Mouse (Mus musculus) lung, embryonic 16.5 days (tissue): ENCODE data around the gene Vangl1. TPM values are rescaled to one million over a fixed set of nuclear protein-coding genes. Genes with fewer than 3 reads are reported as not detected.
"Not testable (repeated sequence)": the region's sequence is repeated elsewhere in the genome, so short reads cannot be mapped to it uniquely, and the experiment has no call there.

Source experiments
- ATAC-seq: fragments of 200-750 bp; cut with Nextera tagmentation; 2 replicates; pipeline ENCODE4 v1.8.0; 2017; ENCODE audit warnings: low read depth, mild to moderate bottlenecking, moderate library complexity
- H3K27ac ChIP-seq: fragments of 300-500 bp; sonication (generic); 2 replicates; pipeline ENCODE4 v1.5.1; 2014; ENCODE audit warnings: mild to moderate bottlenecking, control low read depth, low read length
- H3K27me3 ChIP-seq: fragments of 300-500 bp; sonication (generic); 2 replicates; pipeline ENCODE4 v1.6.1; 2014; ENCODE audit warnings: low read depth, low read length, mixed read lengths; ENCODE audit not compliant: control insufficient read depth, insufficient read depth
- H3K36me3 ChIP-seq: fragments of 300-500 bp; sonication (generic); 2 replicates; pipeline ENCODE4 v1.6.1; 2014; ENCODE audit warnings: low read length; ENCODE audit not compliant: control insufficient read depth, insufficient read depth
- H3K4me1 ChIP-seq: fragments of 300-500 bp; sonication (generic); replicated peaks from 2 replicates; pipeline ENCODE4 v1.6.1; 2014; ENCODE audit warnings: low read length, mixed read lengths; ENCODE audit not compliant: control insufficient read depth, insufficient read depth
- H3K4me2 ChIP-seq: fragments of 300-500 bp; sonication (generic); 2 replicates; pipeline ENCODE4 v1.6.1; 2014; ENCODE audit warnings: low read depth, low read length, control low read depth
- H3K4me3 ChIP-seq: fragments of 300-500 bp; sonication (generic); 2 replicates; pipeline ENCODE4 v1.5.1; 2014; ENCODE audit warnings: mild to moderate bottlenecking, low read length, control low read depth
- H3K9ac ChIP-seq: fragments of 300-500 bp; sonication (generic); 2 replicates; pipeline ENCODE4 v1.6.1; 2014; ENCODE audit warnings: low read length, control low read depth
- H3K9me3 ChIP-seq: fragments of 300-500 bp; sonication (generic); 2 replicates; pipeline ENCODE4 v1.6.1; 2016; ENCODE audit warnings: low read length; ENCODE audit not compliant: control insufficient read depth
- WGBS: fragments of 180-500 bp; shearing (Covaris S2); extraction: QIAGEN DNeasy Blood & Tissue Kit; methylation state at CpG from one replicate; pipeline ENCODE4 v1.1.7; 2014; 5-methylcytosine and 5-hydroxymethylcytosine counted together
- polyA plus RNA-seq: library from polyadenylated mRNA; unstranded; fragments of >200 nt; fragmentation: Nextera tagmentation; extraction: Ambion mirVana; gene quantifications from 2 replicates; pipeline ENCODE4 v1.2.1, GENCODE M21; 2015

Gene Vangl1
- polyA plus RNA-seq, 1 experiment from 2014 or later = 28.4 TPM

DNA sequence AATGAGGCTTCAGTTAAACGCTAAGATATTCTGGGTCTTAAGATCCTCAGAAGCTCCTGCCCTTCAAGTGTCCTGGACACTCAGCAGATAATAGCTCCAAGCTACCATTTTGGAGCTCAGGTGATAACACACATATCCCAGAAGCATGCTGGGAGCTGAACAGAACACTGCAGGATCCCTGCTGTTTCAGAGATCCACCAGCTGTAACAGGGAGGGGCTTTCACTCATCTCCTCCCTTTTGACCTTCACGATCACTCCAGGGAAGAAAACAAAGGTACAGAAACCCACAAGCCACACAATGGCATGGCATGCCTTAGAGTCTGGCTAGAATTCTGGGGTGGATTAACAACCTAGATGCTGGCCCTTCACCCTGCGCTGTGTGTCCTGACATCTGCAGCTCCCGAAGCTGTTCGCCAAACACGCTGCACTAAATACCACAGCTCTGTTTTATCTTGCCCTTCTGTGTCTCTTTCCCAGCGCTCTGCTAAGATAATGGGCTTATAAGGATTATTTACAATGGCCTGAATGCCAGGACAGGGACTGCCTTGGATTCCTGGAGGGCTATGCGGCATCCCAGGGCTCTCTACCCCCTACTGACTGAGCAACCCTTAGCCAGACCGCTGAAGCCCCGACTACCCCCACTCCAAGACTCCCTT lies 36.8 kb downstream of the Vangl1 start:
- Histone ChIP-seq H3K27ac (no peak overlapping the region), H3K9me3 (no peaks in the 10 kb centered on the region), H3K4me1 (peaks cover 31% of the 10 kb centered on the region), H3K4me2 (no peak overlapping the region), H3K4me3 (no peak overlapping the region), H3K27me3 (no peaks in the 10 kb centered on the region), H3K9ac (no peak overlapping the region), H3K36me3 (peaks cover 16% of the 10 kb centered on the region)
- 37% methylated on average over 10 of the region's 10 CpGs for WGBS
- no peak for ATAC-seq

GRCm38 (mm10) chr3:102166794-102167193 lies 37.7 kb downstream of the Vangl1 start:
- Histone ChIP-seq H3K9me3 (no peaks in the 10 kb centered on the region), H3K4me3 (no peak overlapping the region), H3K4me1 (peaks cover 31% of the 10 kb centered on the region), H3K4me2 (no peak overlapping the region), H3K9ac (no peak overlapping the region), H3K27ac (no peak overlapping the region), H3K36me3 (peaks cover 19% of the 10 kb centered on the region), H3K27me3 (no peaks in the 10 kb centered on the region)
- WGBS = 86% methylated on average over 8 of the region's 8 CpGs
- no peak for ATAC-seq

GRCm38 (mm10) chr3:102166287-102166620 lies 38.2 kb downstream of the Vangl1 start:
- Histone ChIP-seq H3K9me3 (no peaks in the 10 kb centered on the region), H3K27me3 (no peaks in the 10 kb centered on the region), H3K4me3 (no peak overlapping the region), H3K4me1 (peaks cover 30% of the 10 kb centered on the region), H3K36me3 (peaks cover 22% of the 10 kb centered on the region), H3K27ac (no peak overlapping the region), H3K9ac (no peak overlapping the region), H3K4me2 (no peak overlapping the region)
- 65% methylated on average over 4 of the region's 4 CpGs for WGBS
- no peak for ATAC-seq

DNA sequence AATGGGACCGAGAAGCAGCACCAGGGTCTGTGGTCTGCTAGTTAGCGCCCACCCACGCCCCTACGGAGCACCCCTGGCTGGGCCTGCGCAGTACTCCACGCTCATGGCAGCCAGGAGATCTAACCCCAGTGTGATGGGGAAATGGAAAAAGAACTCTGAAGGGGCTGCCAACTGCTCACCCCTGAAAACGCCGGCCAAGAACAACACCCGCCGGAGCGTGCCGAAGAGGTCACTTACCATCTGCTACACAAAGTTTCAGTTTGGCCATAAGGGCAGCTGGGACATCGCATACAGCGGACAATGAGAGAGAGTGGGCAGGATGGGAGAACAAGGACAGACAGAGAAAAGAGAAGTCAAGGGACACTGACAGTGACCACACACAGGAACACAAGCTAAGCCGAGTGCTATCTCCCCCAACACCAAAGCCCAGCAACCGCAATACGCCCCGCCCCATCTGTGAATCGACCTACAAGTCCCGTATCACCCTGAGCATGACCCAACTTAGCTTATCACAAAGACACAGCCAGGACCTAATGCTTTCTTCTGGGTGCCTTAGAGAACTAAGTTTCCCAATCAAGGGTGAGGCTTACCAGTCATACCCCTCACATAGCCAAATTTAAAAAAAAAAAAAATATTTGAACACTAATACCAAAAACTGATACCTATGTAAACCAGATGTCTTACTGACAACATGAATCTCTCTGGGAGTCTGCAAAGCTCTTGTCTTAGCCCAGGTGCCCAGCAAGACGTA lies 38.8 kb downstream of the Vangl1 start:
- 0 out of 2 replicates have a peak, but pooled peaks have one; percentile 8 for ATAC-seq
- Histone ChIP-seq H3K27ac (no peak overlapping the region), H3K9me3 (no peaks in the 10 kb centered on the region), H3K27me3 (no peaks in the 10 kb centered on the region), H3K4me3 (no peak overlapping the region), H3K4me1 (peaks cover 27% of the 10 kb centered on the region), H3K36me3 (peaks cover 27% of the 10 kb centered on the region), H3K9ac (no peak overlapping the region), H3K4me2 (no peak overlapping the region)
- 76% methylated on average over 21 of the region's 21 CpGs for WGBS

DNA sequence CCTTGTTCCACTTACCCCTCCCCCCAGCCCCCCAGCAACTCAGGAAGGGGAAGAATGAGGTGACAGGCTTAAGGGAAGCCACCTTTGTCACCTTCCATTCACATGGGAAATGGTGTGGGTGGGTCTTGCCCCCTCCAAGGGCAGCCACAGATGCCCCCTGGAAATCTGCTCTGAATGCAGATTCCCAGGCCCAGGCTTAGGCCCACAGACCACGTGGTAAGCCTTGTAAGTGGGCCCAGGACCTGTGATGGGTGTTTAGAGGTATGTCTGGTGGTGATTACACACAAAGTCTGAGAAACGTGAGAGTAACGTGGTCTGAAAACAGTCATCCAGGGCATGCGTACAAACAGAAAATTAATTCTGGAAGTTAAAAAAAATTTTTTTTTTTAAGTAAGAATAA lies 39.6 kb downstream of the Vangl1 start:
- ATAC-seq = no peak
- Histone ChIP-seq H3K9me3 (no peaks in the 10 kb centered on the region), H3K27ac (no peak overlapping the region), H3K36me3 (peaks cover 29% of the 10 kb centered on the region), H3K27me3 (no peaks in the 10 kb centered on the region), H3K4me1 (peaks cover 24% of the 10 kb centered on the region), H3K4me2 (no peak overlapping the region), H3K4me3 (no peak overlapping the region), H3K9ac (no peak overlapping the region)
- 69% methylated on average over 4 of the region's 4 CpGs for WGBS

GRCm38 (mm10) chr3:102163861-102164260 lies 40.6 kb downstream of the Vangl1 start:
- H3K27me3 ChIP-seq, H3K9ac ChIP-seq, H3K27ac ChIP-seq, H3K4me3 ChIP-seq, H3K9me3 ChIP-seq, H3K4me2 ChIP-seq, ATAC-seq: not testable (repeated sequence)
- peaks cover 26% of the 10 kb centered on the region for H3K4me1 ChIP-seq
- WGBS = 63% methylated on average over 1 of the region's 1 CpGs
- peaks cover 29% of the 10 kb centered on the region for H3K36me3 ChIP-seq

GRCm38 (mm10) chr3:102159423-102160325 lies 44.8 kb downstream of the Vangl1 start:
- Histone ChIP-seq H3K4me2 (no peak overlapping the region; the same call in 1 of the 2 replicates), H3K27me3 (no peaks in the 10 kb centered on the region), H3K9me3 (no peaks in the 10 kb centered on the region), H3K27ac (peak overlapping the region; percentile 43), H3K4me3 (no peak overlapping the region), H3K36me3 (peaks cover 29% of the 10 kb centered on the region), H3K4me1 (peaks cover 15% of the 10 kb centered on the region), H3K9ac (no peak overlapping the region)
- WGBS = 39% methylated on average over 14 of the region's 14 CpGs
- ATAC-seq = peak; percentile 95

GRCm38 (mm10) chr3:102158759-102159422 lies 45.6 kb downstream of the Vangl1 start:
- peaks cover 29% of the 10 kb centered on the region for H3K36me3 ChIP-seq

More at GRCm38 (mm10) chr3:102158759-102159422, 45.6 kb downstream of the Vangl1 start:
- H3K27ac ChIP-seq = 0 out of 2 replicates have a peak overlapping the region, but pooled peaks have one; percentile 15
- peaks cover 15% of the 10 kb centered on the region for H3K4me1 ChIP-seq
- H3K9me3 ChIP-seq = no peaks in the 10 kb centered on the region
- WGBS = 53% methylated on average over 14 of the region's 14 CpGs
- no peak overlapping the region for H3K9ac ChIP-seq
- ATAC-seq = peak; percentile 81
- H3K4me2 ChIP-seq = no peak overlapping the region
- no peaks in the 10 kb centered on the region for H3K27me3 ChIP-seq
- no peak overlapping the region for H3K4me3 ChIP-seq
